ENCODE assay signal across 16 mouse cellular contexts in the genomic region with DNA sequence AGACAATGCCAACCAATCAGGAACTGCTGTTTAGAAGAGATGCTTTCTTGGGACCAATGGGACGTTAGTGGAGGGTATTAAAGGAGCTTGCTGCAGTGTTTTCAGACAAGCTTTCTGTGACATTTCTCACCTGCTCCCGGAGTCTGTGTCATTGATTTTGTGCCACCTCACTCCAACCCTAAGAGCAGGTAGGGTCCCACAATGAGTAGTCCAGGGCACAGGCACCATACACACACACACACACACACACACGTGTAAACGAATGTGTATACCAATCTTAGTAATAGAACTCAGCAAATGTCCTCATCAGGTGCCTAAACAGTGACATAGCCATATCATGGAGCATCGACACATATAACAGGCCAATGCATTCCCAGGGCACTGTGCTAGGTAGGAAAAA.
"Had no signal": no experiment of that assay in that cellular context is flagged by ENCODE, and none has a peak within 500 bp of the region (broad histone marks: within the 10 kb centered on the region; RNA-seq: fewer than 3 reads in every experiment).

No protein-coding gene starts in this region.

- H3K27me3 ChIP-seq: neural tube, embryonic 13.5 days; neural tube, embryonic 15.5 days; stomach, embryonic 15.5 days had no signal

- H3K4me3 ChIP-seq: neural tube, embryonic 13.5 days; neural tube, embryonic 15.5 days; stomach, embryonic 15.5 days had no signal

- H3K4me1 ChIP-seq: neural tube, embryonic 13.5 days; neural tube, embryonic 15.5 days; stomach, embryonic 15.5 days had no signal

- DNase-seq: retina, postnatal 1 day; right cerebral cortex, adult 18-20 months; right cerebral cortex, postnatal 14 days; right cerebral cortex, postnatal 25 days; right cerebral cortex, postnatal 4 days; spleen, adult 18-20 months; thymus, adult 18-20 months; thymus, adult 2 months; thymus, postnatal 14 days; thymus, postnatal 25 days; thymus, postnatal 36 days; thymus, postnatal 4 days had no signal

- H3K27ac ChIP-seq: neural tube, embryonic 13.5 days; neural tube, embryonic 15.5 days; stomach, embryonic 15.5 days; stomach, postnatal 0 days had no signal

- H3K36me3 ChIP-seq: neural tube, embryonic 13.5 days; neural tube, embryonic 15.5 days; stomach, embryonic 15.5 days had no signal

- H3K9me3 ChIP-seq: neural tube, embryonic 13.5 days; neural tube, embryonic 15.5 days; stomach, embryonic 15.5 days had no signal

- H3K4me2 ChIP-seq: neural tube, embryonic 13.5 days; neural tube, embryonic 15.5 days; stomach, embryonic 15.5 days had no signal

- H3K9ac ChIP-seq: neural tube, embryonic 13.5 days; neural tube, embryonic 15.5 days; stomach, embryonic 15.5 days had no signal
